Mouse (Mus musculus) kidney, postnatal 0 days (tissue): ENCODE measurements around the gene Tpsb2. TPM values are rescaled to one million over a fixed set of nuclear protein-coding genes. Genes with fewer than 3 reads are reported as not detected.

Experiments used
- ATAC-seq: fragments of 200-750 bp; cut with Nextera tagmentation; replicated peaks from 2 replicates; pipeline ENCODE4 v1.8.0; 2017; ENCODE audit warnings: low read depth, moderate number of reproducible peaks, moderate TSS enrichment, moderate library complexity; ENCODE audit not compliant: low FRiP score
- DNase-seq: peaks from one replicate; pipeline ENCODE4 v3.0.0-alpha.2; 2016; ENCODE audit warnings: low spot score
- H3K27ac ChIP-seq: fragments of 300-500 bp; sonication (generic); 2 replicates; pipeline ENCODE4 v1.5.1; 2014; ENCODE audit warnings: mild to moderate bottlenecking
- H3K27me3 ChIP-seq: fragments of 300-500 bp; sonication (generic); 2 replicates; pipeline ENCODE4 v1.6.1; 2014; ENCODE audit warnings: low read length, mixed read lengths; ENCODE audit not compliant: insufficient read depth
- H3K36me3 ChIP-seq: fragments of 300-500 bp; sonication (generic); 2 replicates; pipeline ENCODE4 v1.6.1; 2014; ENCODE audit warnings: low read length, mixed read lengths; ENCODE audit not compliant: insufficient read depth
- H3K4me1 ChIP-seq: fragments of 300-500 bp; sonication (generic); replicated peaks from 2 replicates; pipeline ENCODE4 v1.6.1; 2014; ENCODE audit warnings: antibody characterized with exemption, low read length, mixed read lengths; ENCODE audit not compliant: insufficient read depth
- H3K4me2 ChIP-seq: fragments of 300-500 bp; sonication (generic); 2 replicates; pipeline ENCODE4 v1.6.1; 2014; ENCODE audit warnings: mild to moderate bottlenecking, low read length, moderate library complexity, mixed read lengths
- H3K4me3 ChIP-seq: fragments of 300-500 bp; sonication (generic); replicated peaks from 2 replicates; pipeline ENCODE4 v1.5.1; 2014; ENCODE audit warnings: low read depth, low read length
- H3K9ac ChIP-seq: fragments of 300-500 bp; sonication (generic); 2 replicates; pipeline ENCODE4 v1.6.1; 2014; ENCODE audit warnings: low read depth, low read length
- H3K9me3 ChIP-seq: fragments of 300-500 bp; sonication (generic); replicated peaks from 2 replicates; pipeline ENCODE4 v1.6.1; 2016; ENCODE audit warnings: low read length, inconsistent platforms, mixed read lengths
- CTCF ChIP-seq: IDR thresholded peaks from 2 replicates; pipeline ENCODE4 v1.5.1; 2016; ENCODE audit warnings: antibody characterized with exemption, low read depth, mild to moderate bottlenecking, moderate library complexity
- WGBS: fragments of 180-500 bp; shearing (Covaris S2); extraction: QIAGEN DNeasy Blood & Tissue Kit; methylation state at CpG from one replicate; pipeline ENCODE4 v1.1.7; 2014; 5-methylcytosine and 5-hydroxymethylcytosine counted together
- polyA plus RNA-seq: library from polyadenylated mRNA; unstranded; fragments of >200 nt; fragmentation: Nextera tagmentation; extraction: Ambion mirVana; gene quantifications from 2 replicates; pipeline ENCODE4 v1.2.1, GENCODE M21; 2015

Gene Tpsb2
- polyA plus RNA-seq, 1 experiment from 2014 or later = 4.2 TPM

GRCm38 (mm10) chr17:25410180-25410579 is 44.1 kb downstream of the Tpsb2 start:
- no peaks in the 10 kb centered on the region for H3K27me3 ChIP-seq
- H3K27ac ChIP-seq = no peak overlapping the region
- 71% methylated on average over 6 of the region's 6 CpGs for WGBS
- peaks cover 25% of the 10 kb centered on the region for H3K4me1 ChIP-seq
- no peak overlapping the region for H3K9ac ChIP-seq
- TF ChIP-seq CTCF = no peak
- DNase-seq (no peak), ATAC-seq (no peak)
- H3K4me3 ChIP-seq = no peak overlapping the region
- H3K36me3 ChIP-seq = no peaks in the 10 kb centered on the region
- no peak overlapping the region for H3K4me2 ChIP-seq
- no peaks in the 10 kb centered on the region for H3K9me3 ChIP-seq

- Histone ChIP-seq H3K9me3 (no peaks in the 10 kb centered on the region), H3K36me3 (no peaks in the 10 kb centered on the region), H3K27me3 (no peaks in the 10 kb centered on the region), H3K9ac (no peak overlapping the region), H3K4me2 (no peak overlapping the region), H3K27ac (no peak overlapping the region), H3K4me1 (peaks cover 25% of the 10 kb centered on the region), H3K4me3 (no peak overlapping the region)
- 39% methylated on average over 7 of the region's 7 CpGs for WGBS
- ATAC-seq (no peak), DNase-seq (no peak)
- no peak for TF ChIP-seq CTCF
These were observed 44.7 kb downstream of the Tpsb2 start for GRCm38 (mm10) chr17:25410786-25411185.

- Histone ChIP-seq H3K4me1 (peaks cover 26% of the 10 kb centered on the region), H3K27me3 (no peaks in the 10 kb centered on the region), H3K4me2 (no peak overlapping the region), H3K4me3 (no peak overlapping the region), H3K27ac (no peak overlapping the region), H3K36me3 (no peaks in the 10 kb centered on the region), H3K9ac (no peak overlapping the region), H3K9me3 (no peaks in the 10 kb centered on the region)
- no peak for ATAC-seq
- no peak for TF ChIP-seq CTCF
- 41% methylated on average over 4 of the region's 4 CpGs for WGBS
- no peak for DNase-seq
These were observed 45.1 kb downstream of the Tpsb2 start for GRCm38 (mm10) chr17:25411251-25411650.

GRCm38 (mm10) chr17:25414209-25414608 is 48.1 kb downstream of the Tpsb2 start:
- no peak for TF ChIP-seq CTCF
- H3K4me1 ChIP-seq = peaks cover 31% of the 10 kb centered on the region
- H3K36me3 ChIP-seq = no peaks in the 10 kb centered on the region
- H3K27me3 ChIP-seq = no peaks in the 10 kb centered on the region
- no peak for ATAC-seq
- H3K9me3 ChIP-seq = no peaks in the 10 kb centered on the region
- no peak overlapping the region for H3K4me2 ChIP-seq
- H3K27ac ChIP-seq = no peak overlapping the region
- H3K9ac ChIP-seq = no peak overlapping the region
- no peak overlapping the region for H3K4me3 ChIP-seq
- WGBS = 34% methylated on average over 4 of the region's 4 CpGs
- no peak for DNase-seq

- TF ChIP-seq CTCF = no peak
- H3K4me3 ChIP-seq = no peak overlapping the region
- H3K27me3 ChIP-seq = no peaks in the 10 kb centered on the region
- H3K9ac ChIP-seq = no peak overlapping the region
- 0 out of 2 replicates have a peak overlapping the region, but pooled peaks have one; percentile 13 for H3K27ac ChIP-seq
- no peaks in the 10 kb centered on the region for H3K9me3 ChIP-seq
- DNase-seq (no peak), ATAC-seq (no peak)
- peaks cover 31% of the 10 kb centered on the region for H3K4me1 ChIP-seq
- no peak overlapping the region for H3K4me2 ChIP-seq
- H3K36me3 ChIP-seq = no peaks in the 10 kb centered on the region
- 24% methylated on average over 3 of the region's 3 CpGs for WGBS
These were observed 48.8 kb downstream of the Tpsb2 start for GRCm38 (mm10) chr17:25414917-25415316.

- Histone ChIP-seq H3K4me3 (no peak overlapping the region), H3K27ac (0 out of 2 replicates have a peak overlapping the region, but pooled peaks have one; percentile 25), H3K9me3 (no peaks in the 10 kb centered on the region), H3K27me3 (no peaks in the 10 kb centered on the region), H3K36me3 (no peaks in the 10 kb centered on the region), H3K4me1 (peaks cover 26% of the 10 kb centered on the region), H3K4me2 (0 out of 2 replicates have a peak overlapping the region, but pooled peaks have one; percentile 3), H3K9ac (no peak overlapping the region)
- 4% methylated on average over 4 of the region's 6 CpGs for WGBS
- DNase-seq (no peak), ATAC-seq (peak; percentile 31; the same call in 1 of the 2 replicates)
- TF ChIP-seq CTCF = no peak
These were observed 49.4 kb downstream of the Tpsb2 start for GRCm38 (mm10) chr17:25415421-25415913.

- ATAC-seq = no peak
- H3K4me1 ChIP-seq = peaks cover 26% of the 10 kb centered on the region
- TF ChIP-seq CTCF = no peak
- H3K36me3 ChIP-seq = no peaks in the 10 kb centered on the region
- no peak for DNase-seq
- H3K27ac ChIP-seq = no peak overlapping the region; the same call in 1 of the 2 replicates
- no peak overlapping the region for H3K9ac ChIP-seq
- H3K4me3 ChIP-seq = no peak overlapping the region
- H3K9me3 ChIP-seq = no peaks in the 10 kb centered on the region
- 26% methylated on average over 3 of the region's 3 CpGs for WGBS
- H3K27me3 ChIP-seq = no peaks in the 10 kb centered on the region
- H3K4me2 ChIP-seq = no peak overlapping the region
These were observed 50.1 kb downstream of the Tpsb2 start for GRCm38 (mm10) chr17:25416219-25416618.
